Mouse (Mus musculus) brain, embryonic 14.5 days (tissue): ENCODE results near the gene S100a11.

Source experiments
- CTCF ChIP-seq: fragments of 200-500 bp; IDR thresholded peaks from 2 replicates; pipeline ENCODE4 v1.5.1; 2012; ENCODE audit warnings: inconsistent platforms, mild to moderate bottlenecking, moderate library complexity, borderline replicate concordance; ENCODE audit not compliant: insufficient read depth, insufficient read length; ENCODE audit errors: extremely low read depth
- POLR2A ChIP-seq: fragments of 200-500 bp; IDR thresholded peaks from 2 replicates; pipeline ENCODE4 v1.6.1; 2012; ENCODE audit warnings: mild to moderate bottlenecking, inconsistent platforms, borderline replicate concordance; ENCODE audit not compliant: poor library complexity, insufficient read depth, insufficient read length, severe bottlenecking; ENCODE audit errors: extremely low read depth

GRCm38 (mm10) chr3:93553765-93554378, 33.6 kb downstream of the S100a11 start:
- no peak for TF ChIP-seq CTCF
- no peak for TF ChIP-seq POLR2A
